Mouse (Mus musculus): Measurements from ENCODE around the gene Pdhb. TPM values are rescaled to one million over a fixed set of nuclear protein-coding genes. Genes with fewer than 3 reads are reported as not detected.

Pdhb gene
- total and polyA plus RNA-seq, 3 experiments: 76.1 to 182 (median 79.4) TPM

GRCm38 (mm10) chr14:8145594-8146558 lies 26.9 kb downstream of the Pdhb start:
- H3K9me3 ChIP-seq (replicated peaks): no peaks in the 10 kb centered on the region
- ATAC-seq (ENCODE audit: extremely low read depth, insufficient number of reproducible peaks, low FRiP score, poor library complexity, severe bottlenecking) (no peak), DNase-seq (ENCODE audit: low spot score) (no peak)
- H3K36me3 ChIP-seq (replicated peaks): peaks cover 30% of the 10 kb centered on the region
- no peaks in the 10 kb centered on the region for H3K27me3 ChIP-seq (ENCODE audit: insufficient read depth, low read length)
- TF ChIP-seq GATA1 (IDR thresholded peaks at IDR 0.05; ENCODE audit: borderline replicate concordance, low read length) (no peak), POLR2AphosphoS5 (IDR thresholded peaks at IDR 0.05; ENCODE audit: insufficient replicate concordance, low read depth, low read length) (no peak), GATA2 (IDR thresholded peaks at IDR 0.05; ENCODE audit: borderline replicate concordance, low read depth, low read length) (no peak)
- H3K4me1 ChIP-seq (ENCODE audit: insufficient read depth, low read depth, low read length): no peaks in the 10 kb centered on the region
- no peak overlapping the region for H3K4me3 ChIP-seq (ENCODE audit: low read depth, low read length)

- no peak for ATAC-seq (ENCODE audit: extremely low read depth, insufficient number of reproducible peaks, low FRiP score, poor library complexity, severe bottlenecking)
- Histone ChIP-seq H3K4me1 (ENCODE audit: insufficient read depth, low read depth, low read length) (no peaks in the 10 kb centered on the region), H3K9me3 (replicated peaks) (no peaks in the 10 kb centered on the region), H3K36me3 (replicated peaks) (peaks cover 29% of the 10 kb centered on the region), H3K27me3 (ENCODE audit: insufficient read depth, low read length) (no peaks in the 10 kb centered on the region), H3K4me3 (ENCODE audit: low read depth, low read length) (no peak overlapping the region)
- TF ChIP-seq TAL1 (conservative IDR thresholded peaks at IDR 0.05; ENCODE audit: low read depth, low read length) (no peak), CTCF (IDR thresholded peaks at IDR 0.05; ENCODE audit: low read depth, low read length) (no peak), GATA1 (IDR thresholded peaks at IDR 0.05; ENCODE audit: borderline replicate concordance, low read length) (no peak), POLR2AphosphoS5 (IDR thresholded peaks at IDR 0.05; ENCODE audit: insufficient replicate concordance, low read depth, low read length) (no peak), GATA2 (IDR thresholded peaks at IDR 0.05; ENCODE audit: borderline replicate concordance, low read depth, low read length) (no peak)
- DNase-seq (ENCODE audit: low spot score): no peak
Measured at GRCm38 (mm10) chr14:8141131-8141530, 31.7 kb downstream of the Pdhb start.

GRCm38 (mm10) chr14:8139724-8140710 lies 32.8 kb downstream of the Pdhb start:
- Histone ChIP-seq H3K36me3 (replicated peaks) (peaks cover 24% of the 10 kb centered on the region), H3K27me3 (ENCODE audit: insufficient read depth, low read length) (no peaks in the 10 kb centered on the region), H3K4me3 (ENCODE audit: low read depth, low read length) (no peak overlapping the region), H3K9me3 (replicated peaks) (no peaks in the 10 kb centered on the region), H3K4me1 (ENCODE audit: insufficient read depth, low read depth, low read length) (no peaks in the 10 kb centered on the region)
- ATAC-seq (ENCODE audit: extremely low read depth, insufficient number of reproducible peaks, low FRiP score, poor library complexity, severe bottlenecking): no peak
- DNase-seq (ENCODE audit: low spot score): no peak
- TF ChIP-seq CTCF (IDR thresholded peaks at IDR 0.05; ENCODE audit: low read depth, low read length): no peak
- no peak for TF ChIP-seq POLR2AphosphoS5 (IDR thresholded peaks at IDR 0.05; ENCODE audit: insufficient replicate concordance, low read depth, low read length)

GRCm38 (mm10) chr14:8135130-8135529 lies 37.7 kb downstream of the Pdhb start:
- H3K4me1 ChIP-seq (ENCODE audit: insufficient read depth, low read depth, low read length): no peaks in the 10 kb centered on the region
- no peak for TF ChIP-seq GATA2 (IDR thresholded peaks at IDR 0.05; ENCODE audit: borderline replicate concordance, low read depth, low read length)
- ATAC-seq (ENCODE audit: extremely low read depth, insufficient number of reproducible peaks, low FRiP score, poor library complexity, severe bottlenecking) (no peak), DNase-seq (ENCODE audit: low spot score) (no peak)
- H3K4me3 ChIP-seq (ENCODE audit: low read depth, low read length): no peak overlapping the region
- peaks cover 31% of the 10 kb centered on the region for H3K36me3 ChIP-seq (replicated peaks)
- no peaks in the 10 kb centered on the region for H3K9me3 ChIP-seq (replicated peaks)
- H3K27me3 ChIP-seq (ENCODE audit: insufficient read depth, low read length): no peaks in the 10 kb centered on the region

- Histone ChIP-seq H3K9me3 (replicated peaks) (no peaks in the 10 kb centered on the region), H3K27me3 (ENCODE audit: insufficient read depth, low read length) (no peaks in the 10 kb centered on the region), H3K36me3 (replicated peaks) (peaks cover 25% of the 10 kb centered on the region), H3K4me3 (ENCODE audit: low read depth, low read length) (no peak overlapping the region), H3K4me1 (ENCODE audit: insufficient read depth, low read depth, low read length) (no peaks in the 10 kb centered on the region)
- ATAC-seq (ENCODE audit: extremely low read depth, insufficient number of reproducible peaks, low FRiP score, poor library complexity, severe bottlenecking) (no peak), DNase-seq (ENCODE audit: low spot score) (no peak)
- TF ChIP-seq GATA1 (IDR thresholded peaks at IDR 0.05; ENCODE audit: borderline replicate concordance, low read length): no peak
- TF ChIP-seq POLR2AphosphoS5 (IDR thresholded peaks at IDR 0.05; ENCODE audit: insufficient replicate concordance, low read depth, low read length): no peak
- no peak for TF ChIP-seq TAL1 (conservative IDR thresholded peaks at IDR 0.05; ENCODE audit: low read depth, low read length)
- TF ChIP-seq GATA2 (IDR thresholded peaks at IDR 0.05; ENCODE audit: borderline replicate concordance, low read depth, low read length): no peak
- TF ChIP-seq CTCF (IDR thresholded peaks at IDR 0.05; ENCODE audit: low read depth, low read length): no peak
Measured at GRCm38 (mm10) chr14:8134234-8134633, 38.6 kb downstream of the Pdhb start.

- peaks cover 23% of the 10 kb centered on the region for H3K36me3 ChIP-seq (replicated peaks)
- no peaks in the 10 kb centered on the region for H3K27me3 ChIP-seq (ENCODE audit: insufficient read depth, low read length)
- no peak for ATAC-seq (ENCODE audit: extremely low read depth, insufficient number of reproducible peaks, low FRiP score, poor library complexity, severe bottlenecking)
- no peaks in the 10 kb centered on the region for H3K9me3 ChIP-seq (replicated peaks)
- no peak overlapping the region for H3K4me3 ChIP-seq (ENCODE audit: low read depth, low read length)
- TF ChIP-seq GATA1 (IDR thresholded peaks at IDR 0.05; ENCODE audit: borderline replicate concordance, low read length) (no peak), TAL1 (conservative IDR thresholded peaks at IDR 0.05; ENCODE audit: low read depth, low read length) (no peak), CTCF (IDR thresholded peaks at IDR 0.05; ENCODE audit: low read depth, low read length) (no peak), GATA2 (IDR thresholded peaks at IDR 0.05; ENCODE audit: borderline replicate concordance, low read depth, low read length) (no peak), POLR2AphosphoS5 (IDR thresholded peaks at IDR 0.05; ENCODE audit: insufficient replicate concordance, low read depth, low read length) (no peak)
- H3K4me1 ChIP-seq (ENCODE audit: insufficient read depth, low read depth, low read length): no peaks in the 10 kb centered on the region
- no peak for DNase-seq (ENCODE audit: low spot score)
Measured at GRCm38 (mm10) chr14:8132789-8133188, 40.0 kb downstream of the Pdhb start.

Measured in G1E (cell line).